Mouse (Mus musculus): ENCODE measurements around the gene Smarcd1.

DNA sequence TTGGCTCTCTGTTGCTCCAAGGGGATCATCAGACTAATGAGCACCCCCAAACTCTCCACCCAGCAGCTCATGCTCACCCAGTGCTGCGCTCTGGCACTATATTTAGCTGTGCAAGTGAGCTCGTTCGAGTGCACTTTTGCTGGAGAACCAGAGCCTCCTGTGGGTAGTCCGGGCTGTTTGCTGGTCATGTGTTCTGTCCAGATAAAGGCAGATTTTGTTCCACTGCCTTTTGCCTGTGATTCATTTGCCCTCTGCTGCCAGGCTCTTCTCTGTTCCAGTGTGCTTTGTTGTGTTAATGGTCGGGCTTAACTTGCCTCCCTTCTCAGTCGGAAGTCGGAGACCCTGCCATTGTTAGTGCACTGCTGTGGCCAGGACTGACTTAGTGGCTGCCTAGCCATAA lies 3.0 kb downstream of the Smarcd1 start:
- TF ChIP-seq POLR2A (IDR thresholded peaks at IDR 0.05; ENCODE audit: insufficient read depth, low read depth, low read length) (peak; percentile 79), CTCF (IDR thresholded peaks at IDR 0.05) (peak; percentile 3; the same call in 1 of the 2 replicates)
